Mouse (Mus musculus): ENCODE data around the gene Gm3676. TPM values are rescaled to one million over a fixed set of nuclear protein-coding genes. Genes with fewer than 3 reads are reported as not detected.
"Not testable (repeated sequence)": the region's sequence is repeated elsewhere in the genome, so short reads cannot be mapped to it uniquely, and the experiment has no call there.

Gene Gm3676
- not detected in 2 replicates for polyA plus RNA-seq (2012; ENCODE audit: insufficient read depth, insufficient read length, low replicate concordance, missing spikeins)

GRCm38 (mm10) chr14:41646387-41646786 lies at the start of gene Gm3676:
Gene Gm3676, minus strand, starts transcription at chr14:41646487.
- no CpG with 5 or more reads among the region's 1 CpGs for WGBS
- not testable (repeated sequence) for H3K27ac ChIP-seq (ENCODE audit: insufficient read depth, low read depth, low read length); H3K4me1 ChIP-seq (ENCODE audit: control insufficient read depth, insufficient read depth, low read length); H3K4me3 ChIP-seq (ENCODE audit: insufficient read depth, low read depth, low read length)

GRCm38 (mm10) chr14:41648176-41648575 lies 1.9 kb upstream of the Gm3676 start:
- not testable (repeated sequence) for H3K4me3 ChIP-seq (ENCODE audit: insufficient read depth, low read depth, low read length); H3K27ac ChIP-seq (ENCODE audit: insufficient read depth, low read depth, low read length); H3K4me1 ChIP-seq (ENCODE audit: control insufficient read depth, insufficient read depth, low read length)
- WGBS = 95% methylated on average over 2 of the region's 2 CpGs

- 99% methylated on average over 9 of the region's 11 CpGs for WGBS
- not testable (repeated sequence) for H3K4me3 ChIP-seq (ENCODE audit: insufficient read depth, low read depth, low read length); H3K27ac ChIP-seq (ENCODE audit: insufficient read depth, low read depth, low read length); H3K4me1 ChIP-seq (ENCODE audit: control insufficient read depth, insufficient read depth, low read length)
Measured at GRCm38 (mm10) chr14:41630144-41630543, 16.1 kb downstream of the Gm3676 start.

GRCm38 (mm10) chr14:41624512-41624911 lies 21.8 kb downstream of the Gm3676 start, which contains the start of gene Gm3072:
Gene Gm3072, minus strand, starts transcription at chr14:41624612.
- 82% methylated on average over 1 of the region's 2 CpGs for WGBS
- H3K4me3 ChIP-seq (ENCODE audit: insufficient read depth, low read depth, low read length); H3K27ac ChIP-seq (ENCODE audit: insufficient read depth, low read depth, low read length); H3K4me1 ChIP-seq (ENCODE audit: control insufficient read depth, insufficient read depth, low read length): not testable (repeated sequence)

GRCm38 (mm10) chr14:41622535-41622934 lies 23.8 kb downstream of the Gm3676 start:
- not testable (repeated sequence) for H3K4me1 ChIP-seq (ENCODE audit: control insufficient read depth, insufficient read depth, low read length); H3K27ac ChIP-seq (ENCODE audit: insufficient read depth, low read depth, low read length); H3K4me3 ChIP-seq (ENCODE audit: insufficient read depth, low read depth, low read length)
- 93% methylated on average over 4 of the region's 5 CpGs for WGBS

GRCm38 (mm10) chr14:41610690-41611089 lies 35.6 kb downstream of the Gm3676 start:
- 82% methylated on average over 1 of the region's 1 CpGs for WGBS

GRCm38 (mm10) chr14:41600935-41601334 lies 45.4 kb downstream of the Gm3676 start:
- not testable (repeated sequence) for H3K4me3 ChIP-seq (ENCODE audit: insufficient read depth, low read depth, low read length); H3K27ac ChIP-seq (ENCODE audit: insufficient read depth, low read depth, low read length); H3K4me1 ChIP-seq (ENCODE audit: control insufficient read depth, insufficient read depth, low read length)
- WGBS = 93% methylated on average over 15 of the region's 15 CpGs

More at GRCm38 (mm10) chr14:41610690-41611089, 35.6 kb downstream of the Gm3676 start:
- H3K27ac ChIP-seq (ENCODE audit: insufficient read depth, low read depth, low read length); H3K4me3 ChIP-seq (ENCODE audit: insufficient read depth, low read depth, low read length); H3K4me1 ChIP-seq (ENCODE audit: control insufficient read depth, insufficient read depth, low read length): not testable (repeated sequence)

Other genes with a start within 250 kb of the Gm3676 start
- gene Gm6482, start 238.2 kb downstream of the Gm3676 start, polyA plus RNA-seq (2012; ENCODE audit: insufficient read depth, insufficient read length, low replicate concordance, missing spikeins) = not detected in 2 replicates
- gene Gm7954, start 193.0 kb downstream of the Gm3676 start, polyA plus RNA-seq (2012; ENCODE audit: insufficient read depth, insufficient read length, low replicate concordance, missing spikeins) = not detected in 2 replicates
- gene Gm3486, start 157.0 kb downstream of the Gm3676 start, polyA plus RNA-seq (2012; ENCODE audit: insufficient read depth, insufficient read length, low replicate concordance, missing spikeins) = not detected in 2 replicates
- not detected in 2 replicates for gene Gm7970, start 90.9 kb downstream of the Gm3676 start, polyA plus RNA-seq (2012; ENCODE audit: insufficient read depth, insufficient read length, low replicate concordance, missing spikeins)
- not detected in 2 replicates for gene 1700049E17Rik2, start 73.3 kb downstream of the Gm3676 start, polyA plus RNA-seq (2012; ENCODE audit: insufficient read depth, insufficient read length, low replicate concordance, missing spikeins)
- gene Gm3072, start 21.9 kb downstream of the Gm3676 start, polyA plus RNA-seq (2012; ENCODE audit: insufficient read depth, insufficient read length, low replicate concordance, missing spikeins) = not detected in 2 replicates
- not detected in 2 replicates for gene Gm8068, start 55.4 kb upstream of the Gm3676 start, polyA plus RNA-seq (2012; ENCODE audit: insufficient read depth, insufficient read length, low replicate concordance, missing spikeins)
- not detected in 2 replicates for gene Gm7929, start 104.1 kb upstream of the Gm3676 start, polyA plus RNA-seq (2012; ENCODE audit: insufficient read depth, insufficient read length, low replicate concordance, missing spikeins)
- gene Gm47189, start 126.0 kb upstream of the Gm3676 start, polyA plus RNA-seq (2012; ENCODE audit: insufficient read depth, insufficient read length, low replicate concordance, missing spikeins) = not detected in 2 replicates